Mouse (Mus musculus) CD8-positive naive resting alpha-beta T cell, adult 2 months (primary cell): ENCODE results near the gene 2510002D24Rik.
A peak's percentile ranks its signal among the peaks of the same experiment; 100 is the strongest.
"Not testable (repeated sequence)": the region's sequence is repeated elsewhere in the genome, so short reads cannot be mapped to it uniquely, and the experiment has no call there.

Source experiments
- DNase-seq, 2 experiments: peaks; one replicate each; pipeline ENCODE4 v3.0.0; 2022; ENCODE audit warnings: low read depth in 2 of 2, low spot score in 2 of 2

The 2510002D24Rik gene

GRCm38 (mm10) chr16:18849521-18850190 is 13.3 kb downstream of the 2510002D24Rik start:
- not testable (repeated sequence) for DNase-seq

DNA sequence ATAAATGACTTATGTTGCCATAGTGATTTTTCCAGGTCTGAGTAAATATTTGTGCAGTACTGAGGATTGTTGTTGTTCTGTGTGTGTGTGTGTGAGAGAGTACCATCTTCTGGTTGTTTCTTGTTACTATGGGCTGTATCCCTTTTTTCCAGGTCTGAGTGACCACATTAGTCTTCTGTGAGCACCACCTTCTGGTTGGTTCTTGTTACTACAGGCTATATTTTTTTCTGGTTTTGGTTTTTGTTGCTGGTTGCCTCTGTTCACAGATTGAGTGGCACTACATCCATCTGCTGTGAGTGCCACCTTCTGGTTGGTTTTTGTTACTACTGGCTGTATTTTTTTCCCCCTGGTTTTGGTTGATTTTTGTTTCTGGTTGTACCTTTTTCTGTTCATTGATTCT is 22.2 kb downstream of the 2510002D24Rik start:
- peak; percentile 31 to 64 for DNase-seq

DNA sequence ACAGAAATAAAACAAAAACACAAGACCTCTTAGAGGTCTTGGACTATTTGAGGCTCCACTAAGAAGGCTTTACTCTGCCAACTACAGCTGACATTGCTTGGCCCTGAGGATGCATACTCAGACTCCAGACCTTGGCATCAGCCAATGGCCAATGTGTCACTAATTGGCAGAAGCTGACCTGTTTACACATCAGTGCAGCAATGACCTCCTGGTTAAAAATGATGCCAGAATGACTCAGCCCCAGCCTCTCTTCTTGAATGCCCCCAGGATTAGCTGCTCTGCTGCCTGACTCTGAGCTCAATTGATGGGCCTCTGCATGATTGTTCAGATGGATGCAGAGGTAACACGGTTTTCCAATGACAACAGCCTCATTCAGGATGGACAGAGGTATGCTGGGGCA is 23.8 kb downstream of the 2510002D24Rik start:
- DNase-seq: no peak

GRCm38 (mm10) chr16:18870495-18870894 is 34.1 kb downstream of the 2510002D24Rik start:
- DNase-seq: not testable (repeated sequence)

DNA sequence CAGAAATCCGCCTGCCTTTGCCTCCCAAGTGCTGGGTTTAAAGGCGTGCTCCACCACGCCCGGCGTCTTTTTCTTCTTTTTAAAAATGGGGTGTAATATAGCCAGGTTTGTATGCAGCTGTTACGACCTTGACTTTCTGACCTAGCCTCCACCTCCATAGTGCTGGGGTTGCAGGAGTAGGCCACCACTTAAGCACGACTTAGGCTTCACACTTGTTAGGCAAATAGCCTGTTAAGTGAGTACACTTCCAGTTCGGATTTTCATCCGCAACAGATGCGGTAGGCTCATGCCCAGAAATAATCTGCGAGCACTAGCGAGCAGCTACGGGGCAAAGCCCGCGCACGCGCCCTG is 39.7 kb downstream of the 2510002D24Rik start:
- DNase-seq: no peak

- DNase-seq: peak; percentile 91 to 92
Measured at GRCm38 (mm10) chr16:18876442-18877308, 40.3 kb downstream of the 2510002D24Rik start, which contains the start of the genes Mrpl40 and Hira. Gene Mrpl40 (minus strand): TSS chr16:18876862. Gene Hira (plus strand): TSS chr16:18877037.

- peak; percentile 54 to 66 for DNase-seq
Measured at GRCm38 (mm10) chr16:18877386-18878090, 41.2 kb downstream of the 2510002D24Rik start.

DNA sequence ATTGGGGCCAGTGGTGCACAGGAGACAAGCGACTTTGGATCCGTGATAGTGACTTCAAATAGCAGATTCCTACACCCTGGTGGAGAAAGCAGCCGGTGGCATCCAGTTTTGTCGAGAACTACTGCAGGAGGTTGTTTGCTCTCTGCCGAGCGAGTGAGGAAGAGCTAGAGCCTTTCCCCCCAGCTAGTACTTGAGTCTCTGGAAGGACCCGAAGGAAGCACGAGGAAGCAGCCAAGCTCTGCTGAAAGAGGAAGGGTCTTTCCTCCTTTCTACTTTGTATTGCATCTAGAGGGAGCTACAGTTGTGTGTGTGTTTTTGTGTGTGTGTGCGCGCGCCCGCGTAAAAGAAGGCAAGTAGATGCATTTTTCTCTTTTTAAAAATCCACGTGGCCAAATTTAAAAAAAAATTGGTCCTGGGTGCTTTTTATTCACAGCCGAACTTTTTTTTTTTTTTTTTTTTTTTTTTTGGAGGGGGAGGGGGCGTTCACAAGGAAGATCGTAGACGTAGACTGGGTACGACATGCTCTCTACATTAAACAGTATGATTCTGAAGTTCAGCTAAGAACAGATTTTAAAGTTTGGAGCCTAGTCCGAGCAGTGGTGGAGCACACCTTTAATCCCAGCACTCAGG is 41.8 kb downstream of the 2510002D24Rik start:
- no peak for DNase-seq

- DNase-seq: no peak
Measured at GRCm38 (mm10) chr16:18884044-18884443, 47.7 kb downstream of the 2510002D24Rik start.
